Mouse (Mus musculus) kidney, postnatal 10 days (tissue): ENCODE data around the gene Klb.
"Not testable (repeated sequence)": the region's sequence is repeated elsewhere in the genome, so short reads cannot be mapped to it uniquely, and the experiment has no call there.

Experiments used
- DNase-seq: peaks from one replicate; pipeline ENCODE4 v3.0.0; 2021; ENCODE audit warnings: mixed read lengths

The Klb gene

GRCm38 (mm10) chr5:65348168-65348567, at the start of gene Klb:
Gene Klb, plus strand, starts transcription at chr5:65348314.
- no peak for DNase-seq

GRCm38 (mm10) chr5:65299623-65300022, 48.5 kb upstream of the Klb start:
- not testable (repeated sequence) for DNase-seq

- no peak for DNase-seq
These were observed 48.0 kb upstream of the Klb start for GRCm38 (mm10) chr5:65300121-65300520.

DNA sequence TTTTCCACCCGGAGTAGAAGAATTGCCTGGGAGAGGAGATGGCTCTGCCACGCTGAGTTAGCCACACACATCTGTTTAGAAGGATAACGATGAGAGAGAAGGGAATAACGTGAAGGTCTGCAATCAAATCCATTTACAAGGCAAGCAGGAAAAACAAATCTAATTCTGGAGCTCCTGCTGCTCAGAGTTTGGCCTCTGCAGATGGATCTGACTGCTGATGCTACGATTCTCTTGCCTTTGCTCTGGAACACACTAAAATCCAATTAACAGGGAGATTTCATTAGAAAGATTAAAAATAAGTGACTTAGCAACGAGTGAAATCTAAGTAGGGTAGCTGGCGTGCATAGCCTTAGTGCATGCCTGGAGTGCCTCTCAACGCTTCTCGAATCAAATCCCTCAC, 42.6 kb upstream of the Klb start:
- no peak for DNase-seq

GRCm38 (mm10) chr5:65308208-65308607, 39.9 kb upstream of the Klb start:
- DNase-seq, result no peak

GRCm38 (mm10) chr5:65308866-65309265, 39.2 kb upstream of the Klb start:
- no peak for DNase-seq

DNA sequence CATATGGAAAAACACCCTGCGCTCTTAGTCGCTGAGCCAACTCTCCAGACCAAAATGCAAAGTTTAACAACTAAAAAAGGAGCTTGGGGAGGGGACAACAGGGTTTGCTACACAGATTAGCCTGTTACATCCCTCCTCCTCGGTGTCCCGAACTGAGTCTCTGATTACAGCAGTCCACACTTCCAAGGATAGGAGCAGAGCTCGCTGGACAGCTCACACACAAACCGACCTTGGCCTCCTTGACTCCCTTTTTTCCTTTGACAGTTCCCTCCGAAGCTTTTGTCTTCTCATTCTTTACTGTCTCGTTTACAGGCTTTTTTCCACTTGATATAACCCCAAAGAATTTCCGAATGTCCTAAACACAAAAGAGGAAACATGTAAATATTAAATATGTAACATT, 28.9 kb upstream of the Klb start:
- DNase-seq, result no peak

DNA sequence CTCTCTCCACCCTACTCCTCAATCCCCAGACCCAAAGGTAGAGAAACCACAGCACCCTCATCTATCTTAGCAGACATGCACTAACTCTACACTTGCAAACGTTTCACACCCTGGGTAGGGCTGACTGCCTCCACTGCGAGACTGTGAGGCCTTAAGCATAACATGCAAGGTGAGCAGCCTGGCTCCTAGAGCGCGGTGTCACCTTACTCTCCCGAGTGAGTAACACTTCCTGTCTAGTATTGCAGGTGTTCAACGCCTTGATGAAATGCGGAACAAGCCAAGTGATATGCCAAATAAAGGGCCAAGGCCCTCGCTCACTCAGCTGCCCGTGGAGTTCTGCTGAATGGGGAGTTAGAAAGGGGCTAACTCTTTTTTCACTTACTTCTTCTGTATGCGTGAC, 25.9 kb upstream of the Klb start:
- no peak for DNase-seq

DNA sequence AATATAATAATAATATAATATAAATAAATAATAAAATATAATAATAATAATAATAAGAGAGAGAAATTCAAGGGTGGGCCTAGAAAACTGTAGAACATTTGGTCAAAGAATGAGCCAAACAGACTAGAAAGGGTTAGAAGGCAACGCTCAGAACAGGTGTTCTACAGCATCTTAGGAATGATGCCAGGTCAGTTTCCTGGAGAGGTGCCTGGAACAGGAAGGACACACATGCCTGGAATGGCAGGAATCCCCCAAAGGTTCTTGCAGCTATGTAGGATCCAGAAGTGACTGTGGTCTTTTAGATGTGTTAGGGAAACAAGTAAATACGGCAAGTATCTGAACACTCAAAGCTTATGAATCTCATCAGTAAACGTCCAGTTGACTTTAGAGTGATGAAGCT, 23.8 kb upstream of the Klb start:
- no peak for DNase-seq

GRCm38 (mm10) chr5:65324758-65325355, 23.3 kb upstream of the Klb start:
- DNase-seq, result no peak

- DNase-seq, result no peak
These were observed 21.9 kb upstream of the Klb start for GRCm38 (mm10) chr5:65326212-65326611.

DNA sequence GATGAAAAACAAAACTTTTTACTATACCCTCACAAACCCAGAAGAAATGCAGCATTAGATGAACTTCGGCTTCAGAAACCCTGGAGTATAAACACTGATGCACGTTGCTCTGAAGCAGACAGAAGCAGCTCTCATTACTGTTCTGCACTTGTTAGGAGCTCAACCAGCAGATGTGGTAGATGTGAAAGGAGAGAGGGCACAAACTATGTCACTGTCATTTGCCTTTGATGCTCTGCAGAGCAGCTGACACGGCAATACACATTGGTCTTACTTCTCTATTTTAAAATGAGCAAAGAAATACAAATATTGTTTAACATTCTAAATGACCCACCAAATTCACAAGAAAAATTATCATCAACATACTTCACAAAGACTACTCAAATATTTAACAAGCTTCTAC, 18.1 kb upstream of the Klb start:
- DNase-seq, result no peak

- no peak for DNase-seq
These were observed 13.3 kb upstream of the Klb start for GRCm38 (mm10) chr5:65334788-65335187.

GRCm38 (mm10) chr5:65335298-65336074, 12.6 kb upstream of the Klb start, which contains the start of gene Rfc1:
Gene Rfc1, minus strand, starts transcription at chr5:65335670.
- DNase-seq, result peak; percentile 92

- DNase-seq, result no peak
These were observed 12.1 kb upstream of the Klb start for GRCm38 (mm10) chr5:65336075-65336355.

DNA sequence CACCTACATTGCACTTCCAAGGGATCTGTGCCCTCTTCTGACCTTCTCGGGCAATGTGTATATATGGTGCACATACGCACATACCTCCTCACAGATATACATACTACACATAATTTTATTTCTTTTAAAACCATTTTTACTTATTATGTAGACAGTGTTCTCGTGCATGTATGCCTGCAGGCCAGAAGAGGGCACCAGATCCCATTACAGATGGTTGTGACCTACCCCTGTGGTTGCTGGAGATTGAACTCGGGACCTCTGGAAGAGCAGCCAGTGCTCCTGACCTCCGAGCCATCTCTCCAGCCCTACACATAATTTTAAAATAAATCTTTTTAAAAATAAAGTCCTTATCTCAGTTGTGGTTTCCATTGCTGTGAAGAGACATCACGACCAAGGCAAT, 9.7 kb upstream of the Klb start:
- DNase-seq, result no peak

GRCm38 (mm10) chr5:65340167-65340566, 7.9 kb upstream of the Klb start:
- DNase-seq, result no peak

- DNase-seq, result no peak
These were observed 2.4 kb downstream of the Klb start for GRCm38 (mm10) chr5:65350508-65350907.

DNA sequence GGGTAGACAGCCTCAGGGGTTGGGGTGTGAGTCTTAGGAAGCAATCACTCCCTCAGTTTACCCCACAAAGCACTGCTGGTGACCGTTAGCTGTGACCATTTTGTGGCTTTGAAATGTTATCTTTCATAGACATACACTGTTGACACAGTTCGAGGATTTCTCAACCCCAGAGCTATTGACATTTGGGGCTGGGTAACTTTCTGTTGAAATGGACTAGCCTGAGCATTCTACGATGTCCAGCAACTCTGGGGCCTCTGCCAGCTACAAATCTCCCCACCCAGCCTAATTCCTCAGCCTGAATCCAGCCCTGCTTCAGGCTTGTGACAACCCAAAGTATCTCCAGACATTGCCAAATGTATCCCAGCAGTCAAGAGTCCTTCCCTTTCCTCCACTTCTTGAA, 6.0 kb downstream of the Klb start:
- DNase-seq, result no peak

- DNase-seq, result no peak
These were observed 6.9 kb downstream of the Klb start for GRCm38 (mm10) chr5:65354985-65355384.

GRCm38 (mm10) chr5:65356851-65357250, 8.7 kb downstream of the Klb start:
- DNase-seq, result no peak

DNA sequence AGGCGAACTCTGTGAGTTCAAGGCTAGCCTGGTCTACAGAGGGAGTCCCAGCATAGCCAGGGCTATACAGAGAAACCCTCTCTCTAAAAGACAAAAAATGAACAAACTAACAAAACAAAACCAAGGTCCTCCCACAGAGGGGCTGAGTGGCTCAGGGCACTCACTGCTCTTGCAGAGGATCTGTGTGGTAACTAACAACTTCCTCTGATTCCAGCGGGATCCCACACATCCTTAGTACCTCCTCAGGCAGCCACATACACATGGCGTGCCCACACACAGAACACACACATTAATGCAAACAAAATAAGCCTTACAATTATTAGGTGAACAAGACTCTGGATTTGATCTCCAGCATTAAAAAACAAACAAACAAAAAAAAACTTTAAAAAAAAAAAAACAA, 9.7 kb downstream of the Klb start:
- no peak for DNase-seq

DNA sequence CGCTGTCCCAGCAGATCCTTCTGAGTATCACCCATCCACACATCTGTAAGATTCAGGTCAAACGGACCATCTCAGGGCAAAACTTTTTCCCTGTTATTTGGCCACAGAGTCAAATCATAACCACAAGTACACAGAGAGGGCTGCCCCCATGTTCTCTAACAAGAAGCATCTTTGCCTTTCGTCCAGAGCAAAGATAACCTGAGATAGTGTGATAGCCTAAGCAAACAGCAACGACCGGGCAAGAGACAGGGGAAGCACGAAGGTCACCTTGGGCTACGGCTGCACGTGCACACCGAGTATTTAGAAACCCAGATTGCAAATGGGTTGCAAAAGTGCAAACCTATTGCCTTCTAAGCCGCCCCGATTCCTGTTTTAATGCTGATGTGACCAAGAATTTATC, 19.7 kb downstream of the Klb start:
- DNase-seq, result no peak

DNA sequence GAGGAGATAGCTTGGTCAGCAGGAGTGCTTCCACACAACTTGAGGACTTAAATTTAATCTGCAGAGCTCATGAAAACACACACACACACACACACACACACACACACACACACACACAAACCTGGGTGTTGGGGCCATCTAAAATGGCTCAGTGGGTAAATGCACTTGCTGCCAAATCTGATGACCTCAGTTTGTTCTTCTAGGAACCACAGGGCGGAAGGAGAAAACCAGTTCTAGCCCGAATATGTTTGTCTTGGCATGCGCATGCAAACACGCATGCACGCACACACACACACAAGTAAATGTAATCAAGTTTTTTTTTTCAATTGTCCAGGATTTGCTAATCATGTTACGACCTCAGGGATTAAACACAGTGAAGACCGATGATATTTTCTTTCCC, 23.4 kb downstream of the Klb start:
- no peak for DNase-seq

DNA sequence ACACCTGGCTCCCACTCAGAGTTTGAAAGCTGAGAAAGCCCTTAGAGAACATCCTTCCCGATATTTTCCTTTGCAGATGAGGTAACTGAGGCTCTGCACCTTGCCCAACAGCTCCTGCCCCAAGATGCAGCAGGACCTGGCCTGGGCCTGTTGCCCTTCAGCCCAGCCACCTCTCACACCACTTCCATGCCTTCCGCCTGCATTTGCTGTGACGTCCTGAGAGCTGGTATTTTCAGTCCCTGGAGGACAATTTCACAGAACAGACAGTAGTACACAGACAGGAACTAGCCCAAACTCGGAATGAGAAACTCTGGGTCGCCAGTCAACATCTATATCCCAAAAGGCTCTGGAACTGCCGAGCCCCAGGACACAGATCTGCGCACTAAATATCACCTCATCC, 26.6 kb downstream of the Klb start:
- no peak for DNase-seq
